Mouse (Mus musculus): ENCODE results near the gene Pex6. TPM values are rescaled to one million over a fixed set of nuclear protein-coding genes. Genes with fewer than 3 reads are reported as not detected.

The Pex6 gene
- polyA plus RNA-seq, 1 experiment: 74.9 TPM

DNA sequence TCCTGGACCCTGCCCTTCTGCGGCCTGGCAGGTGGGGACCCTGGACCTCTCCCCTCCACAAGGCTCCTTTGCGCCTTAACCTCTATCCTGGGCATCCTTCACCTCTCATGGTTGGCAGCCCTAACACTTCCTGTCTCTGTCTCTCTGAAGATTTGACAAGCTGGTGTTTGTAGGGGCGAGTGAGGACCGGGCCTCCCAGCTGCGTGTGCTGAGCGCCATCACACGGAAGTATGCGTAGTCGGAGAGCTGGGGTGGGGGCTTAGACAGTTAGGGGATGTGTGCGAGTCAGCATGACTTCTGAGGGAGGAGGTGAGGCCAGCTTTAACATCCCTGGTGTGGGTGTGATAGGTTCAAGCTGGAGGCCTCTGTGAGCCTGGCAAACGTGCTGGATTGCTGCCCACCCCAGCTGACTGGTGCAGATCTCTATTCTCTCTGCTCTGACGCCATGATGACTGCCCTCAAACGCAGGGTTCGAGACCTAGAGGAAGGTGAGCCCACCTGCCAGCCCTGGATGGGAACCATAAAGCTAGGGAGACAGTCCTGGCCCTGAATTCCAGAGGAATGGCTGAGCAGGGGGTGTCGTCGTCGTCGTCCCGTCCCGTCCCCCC lies 13.3 kb downstream of the Pex6 start:
- 85% methylated on average over 18 of the region's 20 CpGs for WGBS
- Histone ChIP-seq H3K4me3 (ENCODE audit: low read depth, low read length) (no peak overlapping the region), H3K36me3 (ENCODE audit: control insufficient read depth, insufficient read depth, low read length) (peaks cover 27% of the 10 kb centered on the region), H3K4me1 (ENCODE audit: control insufficient read depth, insufficient read depth, insufficient read length, low read length) (peaks cover 7% of the 10 kb centered on the region), H3K27ac (ENCODE audit: insufficient read depth, low read depth, low read length) (no peak overlapping the region), H3K27me3 (ENCODE audit: control insufficient read depth, insufficient read depth, low read length) (no peaks in the 10 kb centered on the region)
- no peak for TF ChIP-seq POLR2A (IDR thresholded peaks at IDR 0.05; ENCODE audit: low read depth, low read length)
- no peak for TF ChIP-seq CTCF (IDR thresholded peaks at IDR 0.05; ENCODE audit: extremely low read depth, insufficient read length, insufficient replicate concordance, low read depth, low read length)

DNA sequence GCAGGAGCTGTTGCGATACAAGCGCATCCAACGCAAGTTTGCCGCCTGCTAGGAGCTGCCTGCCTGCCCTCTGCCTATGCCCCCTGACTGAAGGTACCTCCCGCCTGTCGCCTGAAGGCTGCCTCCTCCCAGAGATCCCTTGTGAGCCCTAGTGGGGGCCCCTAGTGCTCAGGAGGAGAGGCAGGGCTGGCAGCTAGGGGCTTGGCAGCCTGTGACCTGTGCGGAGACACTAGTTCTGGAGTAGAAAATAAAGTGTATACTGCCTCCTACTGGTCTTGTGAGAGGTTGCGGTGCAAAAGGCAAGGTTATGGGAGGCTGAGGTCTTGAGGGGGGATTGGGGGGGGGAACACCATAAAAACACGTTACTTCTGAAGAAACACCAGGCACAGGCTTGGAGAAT lies 14.0 kb downstream of the Pex6 start:
- H3K4me1 ChIP-seq (ENCODE audit: control insufficient read depth, insufficient read depth, insufficient read length, low read length): peaks cover 7% of the 10 kb centered on the region
- TF ChIP-seq POLR2A (IDR thresholded peaks at IDR 0.05; ENCODE audit: low read depth, low read length) (no peak), CTCF (IDR thresholded peaks at IDR 0.05; ENCODE audit: extremely low read depth, insufficient read length, insufficient replicate concordance, low read depth, low read length) (peak; percentile 43; the same call in 1 of the 2 replicates)
- no peak overlapping the region for H3K4me3 ChIP-seq (ENCODE audit: low read depth, low read length)
- no peak overlapping the region for H3K27ac ChIP-seq (ENCODE audit: insufficient read depth, low read depth, low read length)
- peaks cover 23% of the 10 kb centered on the region for H3K36me3 ChIP-seq (ENCODE audit: control insufficient read depth, insufficient read depth, low read length)
- no peaks in the 10 kb centered on the region for H3K27me3 ChIP-seq (ENCODE audit: control insufficient read depth, insufficient read depth, low read length)
- 79% methylated on average over 9 of the region's 9 CpGs for WGBS

DNA sequence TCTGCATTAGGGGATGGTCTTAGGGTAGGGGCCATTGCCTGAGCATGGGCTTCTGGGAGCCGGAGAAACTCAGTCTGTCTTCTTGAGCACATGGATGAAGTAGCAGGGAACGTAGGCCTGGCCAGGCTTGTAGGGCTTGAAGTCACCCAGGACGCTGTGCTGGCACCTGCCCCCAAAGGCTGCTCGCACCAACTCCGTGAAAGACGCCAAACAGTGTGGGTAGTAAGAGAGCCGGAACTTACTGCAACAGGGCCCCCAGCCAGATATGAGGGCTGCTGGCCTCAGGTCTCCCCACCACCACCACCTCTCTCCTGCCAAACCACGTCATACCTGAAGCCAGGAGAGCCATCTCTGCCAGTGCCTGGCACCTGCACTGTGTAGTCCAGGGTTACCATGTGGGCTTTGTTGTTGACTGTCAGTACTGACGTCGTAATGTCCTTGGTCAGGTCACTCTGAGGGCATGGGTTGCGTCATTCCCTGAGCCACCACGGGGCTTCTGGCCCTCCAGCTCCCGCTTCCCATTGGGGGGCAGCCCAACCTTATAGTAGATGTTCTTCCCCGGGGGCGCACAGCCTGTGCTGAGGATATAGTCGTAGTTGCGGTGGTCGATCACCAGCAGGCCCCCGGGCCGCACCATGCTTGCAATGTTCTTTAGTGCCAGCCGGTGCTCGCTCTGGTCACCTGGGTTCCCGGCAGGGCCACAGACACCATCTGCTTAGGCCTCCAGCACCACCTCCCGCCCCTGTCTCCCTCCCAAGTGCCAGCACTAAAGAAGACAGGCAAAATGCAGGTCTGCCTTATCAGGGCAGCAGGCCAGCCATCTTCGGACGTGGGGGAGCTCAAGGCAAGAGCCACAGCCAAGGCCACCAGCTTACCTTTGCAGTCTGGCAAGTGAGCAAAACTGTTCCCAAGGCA lies 14.7 kb downstream of the Pex6 start:
- Histone ChIP-seq H3K4me1 (ENCODE audit: control insufficient read depth, insufficient read depth, insufficient read length, low read length) (peaks cover 7% of the 10 kb centered on the region), H3K27ac (ENCODE audit: insufficient read depth, low read depth, low read length) (no peak overlapping the region), H3K36me3 (ENCODE audit: control insufficient read depth, insufficient read depth, low read length) (peaks cover 22% of the 10 kb centered on the region), H3K4me3 (ENCODE audit: low read depth, low read length) (no peak overlapping the region), H3K27me3 (ENCODE audit: control insufficient read depth, insufficient read depth, low read length) (no peaks in the 10 kb centered on the region)
- WGBS: 89% methylated on average over 26 of the region's 26 CpGs
- TF ChIP-seq CTCF (IDR thresholded peaks at IDR 0.05; ENCODE audit: extremely low read depth, insufficient read length, insufficient replicate concordance, low read depth, low read length): no peak
- TF ChIP-seq POLR2A (IDR thresholded peaks at IDR 0.05; ENCODE audit: low read depth, low read length): no peak

DNA sequence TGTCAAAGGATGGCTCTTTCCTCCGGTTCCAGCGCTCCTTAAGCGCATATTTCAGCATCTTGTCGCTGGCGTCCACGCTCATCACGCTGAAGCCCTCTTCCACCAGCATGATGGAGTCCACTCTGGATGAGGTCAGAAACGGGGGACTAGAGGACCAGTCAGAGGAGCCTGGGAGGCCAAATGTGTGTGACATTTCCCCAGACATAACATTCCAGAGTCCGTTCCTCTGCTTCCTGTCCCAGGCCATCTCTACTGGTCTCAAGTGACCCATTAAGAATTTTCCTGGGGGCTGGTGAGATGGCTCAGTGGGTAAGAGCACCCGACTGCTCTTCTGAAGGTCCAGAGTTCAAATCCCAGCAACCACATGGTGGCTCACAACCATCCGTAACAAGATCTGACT lies 16.0 kb downstream of the Pex6 start:
- WGBS: 88% methylated on average over 11 of the region's 11 CpGs
- H3K27me3 ChIP-seq (ENCODE audit: control insufficient read depth, insufficient read depth, low read length): no peaks in the 10 kb centered on the region
- H3K4me3 ChIP-seq (ENCODE audit: low read depth, low read length): no peak overlapping the region
- no peak overlapping the region for H3K27ac ChIP-seq (ENCODE audit: insufficient read depth, low read depth, low read length)
- H3K4me1 ChIP-seq (ENCODE audit: control insufficient read depth, insufficient read depth, insufficient read length, low read length): peaks cover 7% of the 10 kb centered on the region
- H3K36me3 ChIP-seq (ENCODE audit: control insufficient read depth, insufficient read depth, low read length): peaks cover 14% of the 10 kb centered on the region
- TF ChIP-seq POLR2A (IDR thresholded peaks at IDR 0.05; ENCODE audit: low read depth, low read length) (no peak), CTCF (IDR thresholded peaks at IDR 0.05; ENCODE audit: extremely low read depth, insufficient read length, insufficient replicate concordance, low read depth, low read length) (no peak)

DNA sequence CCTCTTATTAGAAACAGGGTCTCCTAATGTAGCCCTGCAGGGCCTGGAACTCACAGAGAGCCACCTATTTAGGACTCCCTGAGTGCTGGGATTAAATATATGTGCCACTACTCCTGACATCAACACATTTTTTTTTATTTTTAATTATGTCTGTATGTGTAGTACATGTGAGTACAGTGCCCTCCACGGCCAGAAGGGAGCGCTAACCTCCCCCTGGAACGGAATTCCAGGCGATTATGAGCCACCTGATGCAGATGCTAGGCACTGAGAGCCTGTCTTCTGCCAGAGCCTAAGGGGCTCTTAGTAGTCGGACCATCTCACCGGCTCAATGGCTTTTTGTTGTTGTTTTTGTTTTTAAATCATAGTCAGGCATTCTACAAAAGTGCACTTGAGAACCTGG lies 16.8 kb downstream of the Pex6 start:
- H3K27ac ChIP-seq (ENCODE audit: insufficient read depth, low read depth, low read length): no peak overlapping the region
- no peak for TF ChIP-seq POLR2A (IDR thresholded peaks at IDR 0.05; ENCODE audit: low read depth, low read length)
- peak; percentile 39; the same call in 1 of the 2 replicates for TF ChIP-seq CTCF (IDR thresholded peaks at IDR 0.05; ENCODE audit: extremely low read depth, insufficient read length, insufficient replicate concordance, low read depth, low read length)
- peaks cover 10% of the 10 kb centered on the region for H3K36me3 ChIP-seq (ENCODE audit: control insufficient read depth, insufficient read depth, low read length)
- H3K27me3 ChIP-seq (ENCODE audit: control insufficient read depth, insufficient read depth, low read length): no peaks in the 10 kb centered on the region
- H3K4me3 ChIP-seq (ENCODE audit: low read depth, low read length): no peak overlapping the region
- WGBS: 52% methylated on average over 6 of the region's 6 CpGs
- peaks cover 7% of the 10 kb centered on the region for H3K4me1 ChIP-seq (ENCODE audit: control insufficient read depth, insufficient read depth, insufficient read length, low read length)

DNA sequence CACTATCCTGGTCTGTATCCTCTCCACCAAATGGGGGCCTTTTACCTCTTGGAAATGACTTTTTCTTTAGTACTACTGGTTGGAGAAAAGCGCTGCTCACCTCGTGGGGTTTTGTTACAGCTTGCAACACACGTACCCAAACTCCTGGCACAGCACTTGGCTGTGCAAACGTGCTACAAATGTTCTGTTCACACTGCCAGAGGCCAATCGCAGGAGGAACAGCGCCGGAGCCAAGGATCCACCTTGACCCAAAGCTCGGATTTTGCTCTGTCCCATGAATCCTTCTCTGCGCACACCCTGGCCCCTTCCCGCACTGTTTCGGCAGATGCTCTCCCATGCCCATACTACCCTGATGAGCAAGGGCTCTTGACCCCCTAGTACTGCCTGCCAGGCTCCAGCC lies 17.2 kb downstream of the Pex6 start:
- no peak overlapping the region for H3K27ac ChIP-seq (ENCODE audit: insufficient read depth, low read depth, low read length)
- TF ChIP-seq CTCF (IDR thresholded peaks at IDR 0.05; ENCODE audit: extremely low read depth, insufficient read length, insufficient replicate concordance, low read depth, low read length): no peak
- no peak for TF ChIP-seq POLR2A (IDR thresholded peaks at IDR 0.05; ENCODE audit: low read depth, low read length)
- H3K36me3 ChIP-seq (ENCODE audit: control insufficient read depth, insufficient read depth, low read length): peaks cover 8% of the 10 kb centered on the region
- peaks cover 7% of the 10 kb centered on the region for H3K4me1 ChIP-seq (ENCODE audit: control insufficient read depth, insufficient read depth, insufficient read length, low read length)
- H3K27me3 ChIP-seq (ENCODE audit: control insufficient read depth, insufficient read depth, low read length): no peaks in the 10 kb centered on the region
- WGBS: 34% methylated on average over 11 of the region's 11 CpGs
- H3K4me3 ChIP-seq (ENCODE audit: low read depth, low read length): peak overlapping the region; percentile 54

DNA sequence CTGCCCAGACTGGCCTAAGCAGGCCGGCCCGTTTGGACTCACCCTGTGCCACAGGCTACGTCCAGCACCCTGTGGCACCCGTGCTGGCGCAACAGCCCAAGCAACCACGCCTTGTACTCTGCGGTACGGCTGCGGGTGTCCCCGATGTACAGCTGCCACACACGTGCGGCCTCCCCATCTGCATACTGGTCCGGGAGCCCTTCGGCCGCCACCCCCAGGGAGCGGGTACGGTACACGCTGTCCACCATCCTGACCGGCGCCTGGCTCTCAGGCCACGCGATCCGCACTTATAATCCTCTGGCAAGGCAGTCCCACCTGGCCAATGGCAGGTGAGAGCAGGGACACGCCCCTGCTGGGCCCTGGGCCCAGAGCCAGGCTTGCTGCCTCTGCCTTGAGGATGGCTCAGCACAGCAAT lies 17.6 kb downstream of the Pex6 start, which contains the start of gene Gnmt:
Gene Gnmt (minus strand): TSS at position 265 of the 415 bp plus-strand sequence.
- H3K4me1 ChIP-seq (ENCODE audit: control insufficient read depth, insufficient read depth, insufficient read length, low read length): peaks cover 7% of the 10 kb centered on the region
- TF ChIP-seq CTCF (IDR thresholded peaks at IDR 0.05; ENCODE audit: extremely low read depth, insufficient read length, insufficient replicate concordance, low read depth, low read length) (no peak), POLR2A (IDR thresholded peaks at IDR 0.05; ENCODE audit: low read depth, low read length) (no peak)
- WGBS: 11% methylated on average over 24 of the region's 24 CpGs
- no peak within 1 kb of the TSS for H3K27ac ChIP-seq (ENCODE audit: insufficient read depth, low read depth, low read length)
- H3K27me3 ChIP-seq (ENCODE audit: control insufficient read depth, insufficient read depth, low read length): no peaks in the 10 kb centered on the region
- peaks cover 4% of the 10 kb centered on the region for H3K36me3 ChIP-seq (ENCODE audit: control insufficient read depth, insufficient read depth, low read length)
- H3K4me3 ChIP-seq (ENCODE audit: low read depth, low read length): peak within 1 kb of the TSS; percentile 54

Measured in small intestine, adult 2 months (tissue).